19 mouse cellular contexts compared by ENCODE assay signal in genomic region chr3:84173581-84174154, GRCm38 (mm10). TPM values are rescaled to one million over a fixed set of nuclear protein-coding genes. Genes with fewer than 3 reads are reported as not detected.
"Had no signal": no experiment of that assay in that cellular context is flagged by ENCODE, and none has a peak within 500 bp of the region (broad histone marks: within the 10 kb centered on the region; RNA-seq: fewer than 3 reads in every experiment).

Gene Gm6525, plus strand, starts transcription at chr3:84174104.

- DNase-seq: lung, adult 18-20 months; lung, embryonic 14.5 days; lung, postnatal 10 days; lung, postnatal 4 days; right cerebral cortex, postnatal 14 days; thymus, adult 2 months; thymus, postnatal 25 days; thymus, postnatal 4 days had no signal

- H3K27ac ChIP-seq: midbrain, embryonic 13.5 days; neural tube, embryonic 12.5 days; stomach, embryonic 15.5 days; stomach, postnatal 0 days had no signal

- H3K4me3 ChIP-seq: midbrain, embryonic 13.5 days; midbrain, embryonic 15.5 days; neural tube, embryonic 12.5 days; stomach, embryonic 15.5 days had no signal

- ATAC-seq: midbrain, embryonic 13.5 days; midbrain, embryonic 15.5 days had no signal

RNA-seq across cellular contexts. Expression of gene Gm6525, which starts in this region (rescaled TPM):
- total RNA-seq: megakaryocyte, adult 5-6 weeks; midbrain, postnatal 0 days; monocyte, adult 5-6 weeks; neutrophil, adult 5-6 weeks had no signal
- polyA plus RNA-seq: spleen, adult 2 months; thymus, adult 2 months; urinary bladder, adult 2 months had no signal
